ENCODE assay signal across 8 mouse cellular contexts in the genomic region with DNA sequence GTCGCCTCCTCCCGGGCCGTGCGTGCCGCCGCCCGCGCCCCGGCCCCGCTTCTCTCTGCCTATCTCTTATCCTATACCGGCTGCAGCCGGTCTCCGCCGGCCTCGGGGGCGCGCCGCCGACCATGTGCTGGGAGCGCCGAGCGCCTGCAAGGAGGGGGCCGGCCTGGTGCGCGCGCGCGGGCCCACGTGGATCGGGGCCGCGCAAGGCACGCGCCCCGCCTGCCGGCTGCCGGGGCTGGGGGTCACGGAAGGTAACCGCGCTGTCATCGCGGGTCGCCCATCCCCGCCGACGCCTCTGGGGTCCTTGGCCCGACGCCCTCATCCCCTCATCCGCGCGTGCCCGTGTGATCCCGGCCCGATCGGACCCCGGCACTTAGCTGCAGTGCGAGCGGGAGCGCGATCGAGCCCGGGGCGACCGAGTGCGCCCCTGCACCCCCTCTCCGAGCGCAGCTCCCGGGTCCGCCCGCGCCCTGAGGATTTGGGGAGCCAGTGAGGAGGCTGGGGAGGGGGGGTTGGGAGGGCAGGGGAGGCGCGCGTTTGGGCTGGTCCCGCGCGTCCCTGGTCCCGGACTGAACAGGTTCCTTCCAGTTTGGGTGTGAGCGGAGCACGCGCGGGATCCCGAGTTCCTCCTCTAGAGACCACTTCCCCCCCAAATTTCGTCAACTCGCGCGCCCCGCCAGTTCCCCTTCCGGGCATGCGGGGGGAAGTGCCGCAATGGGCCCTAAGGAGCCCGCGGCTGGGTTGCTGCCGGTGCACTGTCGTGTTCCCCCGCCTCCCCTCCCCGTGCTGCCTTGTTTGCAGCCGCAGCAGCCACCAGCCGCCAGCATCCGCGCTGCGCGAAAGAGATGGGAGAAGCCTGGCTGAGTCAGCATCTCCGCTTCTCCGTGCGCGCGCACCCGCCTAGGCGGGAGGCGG. TPM values are rescaled to one million over a fixed set of nuclear protein-coding genes. Genes with fewer than 3 reads are reported as not detected.
DNase-seq lines count a peak whose midpoint lies in the region; ATAC-seq and TF ChIP-seq lines count a peak whose summit lies in the region.

Arsg (plus strand) TSS at position 204 of the 915 bp plus-strand sequence.
Slc16a6 (minus strand) TSS at position 428 of the 915 bp plus-strand sequence.

- no peak for TF ChIP-seq CTCF in bone marrow macrophage, adult 2 months (IDR thresholded peaks at IDR 0.05; ENCODE audit: low read depth, low read length)

- 0 out of 2 replicates have a peak, but pooled peaks have one; percentile 42 for TF ChIP-seq POLR2A in bone marrow macrophage, adult 2 months (IDR thresholded peaks at IDR 0.05; ENCODE audit: borderline replicate concordance, low read depth, low read length)

- peak within 1 kb of the TSS; percentile 99 for H3K27ac ChIP-seq in bone marrow macrophage, adult 2 months (ENCODE audit: insufficient read depth, low read depth, low read length)
- peak within 1 kb of the TSS; percentile 75 for H3K27ac ChIP-seq in embryonic facial prominence, embryonic 15.5 days (replicated peaks)
- H3K27ac ChIP-seq in heart, embryonic 10.5 days, result peak within 1 kb of the TSS; percentile 99
- H3K27ac ChIP-seq in kidney, embryonic 15.5 days, result peak within 1 kb of the TSS; percentile 93

- H3K4me3 ChIP-seq in bone marrow macrophage, adult 2 months (ENCODE audit: insufficient read depth, low read length), result peak within 1 kb of the TSS; percentile 64
- peak within 1 kb of the TSS; percentile 74 for H3K4me3 ChIP-seq in embryonic facial prominence, embryonic 15.5 days (replicated peaks)
- H3K4me3 ChIP-seq in heart, embryonic 10.5 days, result peak within 1 kb of the TSS; percentile 88
- peak within 1 kb of the TSS; percentile 73 for H3K4me3 ChIP-seq in kidney, embryonic 15.5 days (replicated peaks)

- H3K9me3 ChIP-seq in embryonic facial prominence, embryonic 15.5 days (replicated peaks), result no peaks in the 10 kb centered on the region
- no peaks in the 10 kb centered on the region for H3K9me3 ChIP-seq in heart, embryonic 10.5 days
- no peaks in the 10 kb centered on the region for H3K9me3 ChIP-seq in kidney, embryonic 15.5 days (replicated peaks)

- H3K4me1 ChIP-seq in bone marrow macrophage, adult 2 months (ENCODE audit: control insufficient read depth, insufficient read depth, low read length), result peaks cover 30% of the 10 kb centered on the region
- peaks cover 12% of the 10 kb centered on the region; the same call in 1 of the 2 replicates for H3K4me1 ChIP-seq in embryonic facial prominence, embryonic 15.5 days
- H3K4me1 ChIP-seq in heart, embryonic 10.5 days, result peaks cover 35% of the 10 kb centered on the region
- H3K4me1 ChIP-seq in kidney, embryonic 15.5 days, result peaks cover 50% of the 10 kb centered on the region

- ATAC-seq in embryonic facial prominence, embryonic 15.5 days (ENCODE audit: insufficient number of reproducible peaks, low FRiP score, low TSS enrichment, low read depth), result peak; percentile 74
- peak; percentile 90 for ATAC-seq in kidney, embryonic 15.5 days (replicated peaks; ENCODE audit: low FRiP score)

- H3K9ac ChIP-seq in embryonic facial prominence, embryonic 15.5 days, result peak within 1 kb of the TSS; percentile 56
- peak within 1 kb of the TSS; percentile 94 for H3K9ac ChIP-seq in kidney, embryonic 15.5 days

- H3K27me3 ChIP-seq in embryonic facial prominence, embryonic 15.5 days, result peaks cover 33% of the 10 kb centered on the region
- H3K27me3 ChIP-seq in heart, embryonic 10.5 days (ENCODE audit: insufficient read depth, poor library complexity, severe bottlenecking), result 0 out of 2 replicates have a peak, but pooled peaks cover 9% of the 10 kb centered on the region
- H3K27me3 ChIP-seq in kidney, embryonic 15.5 days, result 0 out of 2 replicates have a peak, but pooled peaks cover 4% of the 10 kb centered on the region

- under 1% methylated on average over 104 of the region's 111 CpGs for WGBS in embryonic facial prominence, embryonic 15.5 days
- under 1% methylated on average over 111 of the region's 111 CpGs for WGBS in heart, embryonic 10.5 days
- WGBS in kidney, embryonic 15.5 days, result under 1% methylated on average over 105 of the region's 111 CpGs

- DNase-seq in B cell, adult 2 months, result peak; percentile 95 to 96
- peak; percentile 96 for DNase-seq in heart, embryonic 10.5 days (ENCODE audit: low spot score)
- DNase-seq in liver, result peak; percentile 96
- peak; percentile 95 for DNase-seq in monocyte, adult 2 months (ENCODE audit: low read depth in 1 of 2, low spot score in 2 of 2)
- DNase-seq in spleen, postnatal 14 days (ENCODE audit: low spot score in 2 of 2), result peak; percentile 79 to 85

- H3K4me2 ChIP-seq in embryonic facial prominence, embryonic 15.5 days (replicated peaks), result peak within 1 kb of the TSS; percentile 98
- peak within 1 kb of the TSS; percentile 96 for H3K4me2 ChIP-seq in kidney, embryonic 15.5 days

- H3K36me3 ChIP-seq in embryonic facial prominence, embryonic 15.5 days, result no peaks in the 10 kb centered on the region
- H3K36me3 ChIP-seq in heart, embryonic 10.5 days, result no peaks in the 10 kb centered on the region
- no peaks in the 10 kb centered on the region for H3K36me3 ChIP-seq in kidney, embryonic 15.5 days

RNA-seq across cellular contexts. Expression of gene Arsg, which starts in this region (rescaled TPM):
- polyA plus RNA-seq in bone marrow macrophage, adult 2 months (2012; ENCODE audit: insufficient read depth, insufficient read length, missing spikeins), result 3.7 and 4.4 TPM in 2 replicates
- polyA plus RNA-seq in embryonic facial prominence, embryonic 15.5 days (2015; fragmentation: Nextera tagmentation; extraction: Ambion mirVana), result 4.3 and 4.6 TPM in 2 replicates
- 3.3 and 4.6 TPM in 2 replicates for polyA plus RNA-seq in heart, embryonic 10.5 days (2016; fragmentation: Nextera tagmentation; extraction: Ambion mirVana)
- polyA plus RNA-seq in kidney, embryonic 15.5 days (2015; fragmentation: Nextera tagmentation; extraction: Ambion mirVana), result 4.7 and 5.4 TPM in 2 replicates

RNA-seq across cellular contexts. Expression of gene Slc16a6, which starts in this region (rescaled TPM):
- polyA plus RNA-seq in bone marrow macrophage, adult 2 months (2012; ENCODE audit: insufficient read depth, insufficient read length, missing spikeins), result 32.6 and 38.7 TPM in 2 replicates
- polyA plus RNA-seq in embryonic facial prominence, embryonic 15.5 days (2015; fragmentation: Nextera tagmentation; extraction: Ambion mirVana), result 7.4 and 7.5 TPM in 2 replicates
- 12.7 and 16.5 TPM in 2 replicates for polyA plus RNA-seq in heart, embryonic 10.5 days (2016; fragmentation: Nextera tagmentation; extraction: Ambion mirVana)
- polyA plus RNA-seq in kidney, embryonic 15.5 days (2015; fragmentation: Nextera tagmentation; extraction: Ambion mirVana), result 8.8 and 10.5 TPM in 2 replicates

Comparison
In these comparisons a context has a peak if more than half of its experiments do, and no peak if none do; other contexts are left out.
1. Peak in every context shown above with its lines: DNase-seq, ATAC-seq, H3K4me3 ChIP-seq and H3K27ac ChIP-seq.